Mouse (Mus musculus): Measurements from ENCODE around the gene Ttc13.

- no peak for TF ChIP-seq CTCF (IDR thresholded peaks at IDR 0.05; ENCODE audit: extremely low read depth, insufficient read depth, low read length)
- no peak for TF ChIP-seq POLR2A (IDR thresholded peaks at IDR 0.05; ENCODE audit: extremely low read depth, insufficient read depth, low read length)
Measured at GRCm38 (mm10) chr8:124634411-124635246, 87.2 kb downstream of the Ttc13 start.

All from cortical plate, adult 2 months (tissue).